Mouse (Mus musculus): ENCODE results near the gene L3mbtl4.
"Not testable (repeated sequence)": the region's sequence is repeated elsewhere in the genome, so short reads cannot be mapped to it uniquely, and the experiment has no call there.

Gene L3mbtl4

GRCm38 (mm10) chr17:68405993-68406392 is 132.4 kb downstream of the L3mbtl4 start:
- no peak for DNase-seq

- not testable (repeated sequence) for DNase-seq
These were observed 133.5 kb downstream of the L3mbtl4 start for GRCm38 (mm10) chr17:68407121-68407520.

- no peak for DNase-seq
These were observed 149.3 kb downstream of the L3mbtl4 start for GRCm38 (mm10) chr17:68422663-68423498.

GRCm38 (mm10) chr17:68433576-68433975 is 160.0 kb downstream of the L3mbtl4 start:
- no peak for DNase-seq

GRCm38 (mm10) chr17:68450921-68451320 is 177.3 kb downstream of the L3mbtl4 start:
- no peak for DNase-seq

- DNase-seq: no peak
These were observed 187.9 kb downstream of the L3mbtl4 start for GRCm38 (mm10) chr17:68461471-68461870.

GRCm38 (mm10) chr17:68467311-68467710 is 193.7 kb downstream of the L3mbtl4 start:
- DNase-seq: no peak

- no peak for DNase-seq
These were observed 216.6 kb downstream of the L3mbtl4 start for GRCm38 (mm10) chr17:68490065-68490691.

GRCm38 (mm10) chr17:68492231-68492630 is 218.6 kb downstream of the L3mbtl4 start:
- no peak for DNase-seq

- not testable (repeated sequence) for DNase-seq
These were observed 229.4 kb downstream of the L3mbtl4 start for GRCm38 (mm10) chr17:68502998-68503397.

- DNase-seq: no peak
These were observed 286.1 kb downstream of the L3mbtl4 start for GRCm38 (mm10) chr17:68559698-68560097.

GRCm38 (mm10) chr17:68560264-68560663 is 286.7 kb downstream of the L3mbtl4 start:
- DNase-seq: no peak

- DNase-seq: no peak
These were observed 298.2 kb downstream of the L3mbtl4 start for GRCm38 (mm10) chr17:68571806-68572205.

GRCm38 (mm10) chr17:68585195-68585594 is 311.6 kb downstream of the L3mbtl4 start:
- no peak for DNase-seq

GRCm38 (mm10) chr17:68591619-68592018 is 318.0 kb downstream of the L3mbtl4 start:
- DNase-seq: no peak

- no peak for DNase-seq
These were observed 329.1 kb downstream of the L3mbtl4 start for GRCm38 (mm10) chr17:68602744-68603143.

GRCm38 (mm10) chr17:68607691-68608090 is 334.1 kb downstream of the L3mbtl4 start:
- DNase-seq: no peak

- DNase-seq: no peak
These were observed 337.6 kb downstream of the L3mbtl4 start for GRCm38 (mm10) chr17:68611247-68611646.

- DNase-seq: no peak
These were observed 351.7 kb downstream of the L3mbtl4 start for GRCm38 (mm10) chr17:68625281-68625680.

GRCm38 (mm10) chr17:68629631-68630426 is 356.2 kb downstream of the L3mbtl4 start:
- no peak for DNase-seq

- DNase-seq: no peak
These were observed 357.8 kb downstream of the L3mbtl4 start for GRCm38 (mm10) chr17:68631396-68631795.

- DNase-seq: no peak
These were observed 366.6 kb downstream of the L3mbtl4 start for GRCm38 (mm10) chr17:68640187-68640586.

GRCm38 (mm10) chr17:68642521-68643088 is 369.0 kb downstream of the L3mbtl4 start:
- no peak for DNase-seq
